Mouse (Mus musculus): Measurements from ENCODE around the gene Sycp2.

DNA sequence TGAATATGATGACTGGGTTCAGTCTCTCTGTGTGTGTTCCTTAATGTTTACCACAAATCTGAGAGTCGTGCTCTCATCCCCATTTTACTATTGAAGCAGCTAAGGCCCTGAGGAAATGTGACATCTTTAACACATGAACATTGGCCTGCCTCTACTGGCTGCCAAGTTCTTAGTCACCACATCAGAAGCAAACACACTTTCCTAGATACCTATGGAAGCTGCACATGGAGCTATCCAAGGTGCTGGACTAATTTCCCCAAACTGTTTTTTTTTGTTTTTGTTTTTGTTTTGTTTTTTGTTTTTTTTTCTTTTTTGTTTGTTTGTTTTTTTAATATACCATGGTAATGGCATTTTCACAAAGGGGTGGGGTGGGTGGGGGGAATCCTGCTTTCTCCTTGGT is 77.5 kb downstream of the Sycp2 start:
- TF ChIP-seq EP300 (IDR thresholded peaks at IDR 0.05; ENCODE audit: low read depth) (no peak), CTCF (IDR thresholded peaks at IDR 0.05; ENCODE audit: low read depth) (no peak)
